Mouse (Mus musculus) bone marrow, adult 2 months (tissue): ENCODE data around the gene Pomt1. TPM values are rescaled to one million over a fixed set of nuclear protein-coding genes. Genes with fewer than 3 reads are reported as not detected.

Experiments used
- H3K27ac ChIP-seq: fragments of 200-500 bp; 2 replicates; pipeline ENCODE4 v1.5.1; 2012; ENCODE audit warnings: low read depth, mild to moderate bottlenecking, control low read depth, inconsistent platforms, low read length; ENCODE audit not compliant: control insufficient read depth, poor library complexity, insufficient read depth
- H3K4me1 ChIP-seq: fragments of 200-500 bp; 2 replicates; pipeline ENCODE4 v1.6.1; 2011; ENCODE audit warnings: low read length; ENCODE audit not compliant: control insufficient read depth, insufficient read depth
- H3K4me3 ChIP-seq: fragments of 200-500 bp; replicated peaks from 2 replicates; pipeline ENCODE3; 2011; ENCODE audit warnings: mild to moderate bottlenecking, low read depth, low read length, control low read depth; ENCODE audit not compliant: control insufficient read depth
- CTCF ChIP-seq: fragments of 200-500 bp; IDR thresholded peaks from 2 replicates; pipeline ENCODE4 v1.5.1; 2011; ENCODE audit warnings: low read length, control low read depth; ENCODE audit not compliant: control insufficient read depth, insufficient read depth
- POLR2A ChIP-seq: fragments of 200-500 bp; IDR thresholded peaks from 2 replicates; pipeline ENCODE4 v1.6.1; 2011; ENCODE audit warnings: low read depth, mild to moderate bottlenecking, control low read depth, low read length, borderline replicate concordance; ENCODE audit not compliant: control insufficient read depth
- WGBS: fragments of 180-500 bp; shearing (Covaris S2); methylation state at CpG from one replicate; pipeline ENCODE4 v1.1.7; 2018; 5-methylcytosine and 5-hydroxymethylcytosine counted together
- polyA plus RNA-seq: library from polyadenylated mRNA; stranded (reverse); fragments of >200 nt; gene quantifications from 2 replicates; pipeline ENCODE4 v1.2.4, GENCODE M21; 2011; ENCODE audit warnings: low replicate concordance; ENCODE audit not compliant: missing spikeins, insufficient read depth, insufficient read length

The Pomt1 gene
- polyA plus RNA-seq, 1 experiment = 16.2 TPM

DNA sequence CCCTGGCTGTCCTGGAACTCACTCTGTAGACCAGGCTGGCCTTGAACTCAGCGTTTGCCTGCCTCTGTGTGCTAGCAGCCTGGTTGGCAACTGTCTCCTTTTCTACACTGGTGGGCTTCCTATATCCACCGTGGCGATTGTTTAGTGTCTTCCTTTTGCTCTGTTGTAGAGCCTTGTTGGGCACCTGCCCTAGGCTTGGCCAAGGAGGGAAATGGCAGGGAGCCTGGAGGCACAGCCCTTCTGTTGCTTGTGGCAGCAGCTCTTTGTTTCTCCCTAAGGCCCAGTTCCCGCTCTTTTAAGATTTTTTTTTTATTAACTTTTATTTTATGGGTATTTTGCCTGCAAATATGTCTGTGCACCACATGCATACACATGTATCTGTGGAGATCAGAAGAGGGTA lies 36.4 kb upstream of the Pomt1 start:
- Histone ChIP-seq H3K4me1 (no peaks in the 10 kb centered on the region), H3K27ac (no peak overlapping the region), H3K4me3 (no peak overlapping the region)
- 87% methylated on average over 4 of the region's 4 CpGs for WGBS
- no peak for TF ChIP-seq POLR2A
- no peak for TF ChIP-seq CTCF

- H3K4me1 ChIP-seq = no peaks in the 10 kb centered on the region
- H3K27ac ChIP-seq = no peak overlapping the region
- WGBS = 96% methylated on average over 11 of the region's 11 CpGs
- TF ChIP-seq POLR2A (no peak), CTCF (no peak)
- H3K4me3 ChIP-seq = no peak overlapping the region
Measured at GRCm38 (mm10) chr2:32200712-32201111, 35.7 kb upstream of the Pomt1 start.

- WGBS = 88% methylated on average over 7 of the region's 7 CpGs
- Histone ChIP-seq H3K27ac (no peak overlapping the region), H3K4me3 (no peak overlapping the region), H3K4me1 (no peaks in the 10 kb centered on the region)
- TF ChIP-seq POLR2A (no peak), CTCF (no peak)
Measured at GRCm38 (mm10) chr2:32201527-32201926, 34.9 kb upstream of the Pomt1 start.

GRCm38 (mm10) chr2:32203853-32204252 lies 32.5 kb upstream of the Pomt1 start:
- TF ChIP-seq POLR2A (no peak), CTCF (no peak)
- Histone ChIP-seq H3K4me3 (no peak overlapping the region), H3K4me1 (no peaks in the 10 kb centered on the region), H3K27ac (no peak overlapping the region)
- 94% methylated on average over 13 of the region's 13 CpGs for WGBS

DNA sequence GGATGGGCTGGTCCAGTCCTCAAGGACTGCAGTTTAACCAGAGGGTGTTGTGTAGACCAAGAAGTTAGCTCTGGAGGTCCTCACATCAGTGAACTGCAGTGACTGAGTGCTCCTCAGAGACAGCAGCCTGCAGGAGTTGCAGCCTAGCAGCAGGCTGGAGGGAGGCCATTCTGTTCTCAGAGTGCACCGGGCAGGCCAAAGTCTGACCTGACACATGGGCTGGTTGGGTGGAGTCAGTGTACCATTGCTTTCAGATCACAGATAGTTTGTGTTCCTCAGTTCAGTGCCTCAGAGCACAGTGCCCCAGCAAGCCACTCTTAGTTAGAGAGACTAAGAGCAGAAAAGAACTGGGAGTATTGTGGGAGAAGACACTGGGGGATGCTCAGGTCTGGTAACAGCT lies 28.7 kb upstream of the Pomt1 start:
- Histone ChIP-seq H3K4me3 (no peak overlapping the region), H3K4me1 (no peaks in the 10 kb centered on the region), H3K27ac (no peak overlapping the region)
- no peak for TF ChIP-seq POLR2A
- TF ChIP-seq CTCF = no peak
- WGBS = 89% methylated on average over 1 of the region's 1 CpGs

GRCm38 (mm10) chr2:32211689-32212088 lies 24.7 kb upstream of the Pomt1 start:
- H3K27ac ChIP-seq = no peak overlapping the region
- H3K4me3 ChIP-seq = no peak overlapping the region
- 92% methylated on average over 8 of the region's 8 CpGs for WGBS
- no peaks in the 10 kb centered on the region for H3K4me1 ChIP-seq
- TF ChIP-seq POLR2A (no peak), CTCF (no peak)

DNA sequence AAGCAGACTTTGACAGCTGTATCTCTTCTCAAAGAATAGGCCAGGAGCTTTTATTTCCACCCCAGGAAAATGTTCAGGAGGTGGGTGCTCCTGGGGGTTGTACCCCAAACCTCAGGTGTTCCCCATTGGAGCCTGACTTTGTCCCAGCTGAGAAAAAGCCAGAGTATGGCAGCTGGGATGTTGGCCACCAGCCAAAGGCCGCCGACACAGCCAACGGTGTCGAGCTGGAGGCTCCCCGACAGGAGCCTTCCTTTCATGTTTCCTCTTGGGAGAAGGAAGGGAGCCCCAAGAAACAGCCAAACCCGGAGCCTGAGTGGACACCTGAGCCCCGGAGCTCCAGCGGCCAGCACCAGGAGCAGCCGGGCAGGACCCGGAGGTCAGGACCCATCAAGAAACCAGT lies 23.4 kb upstream of the Pomt1 start:
- 76% methylated on average over 10 of the region's 10 CpGs for WGBS
- Histone ChIP-seq H3K27ac (no peak overlapping the region), H3K4me1 (no peaks in the 10 kb centered on the region), H3K4me3 (no peak overlapping the region)
- TF ChIP-seq POLR2A = no peak
- TF ChIP-seq CTCF = no peak

GRCm38 (mm10) chr2:32215576-32215975 lies 20.8 kb upstream of the Pomt1 start:
- H3K4me3 ChIP-seq = no peak overlapping the region
- 96% methylated on average over 10 of the region's 10 CpGs for WGBS

DNA sequence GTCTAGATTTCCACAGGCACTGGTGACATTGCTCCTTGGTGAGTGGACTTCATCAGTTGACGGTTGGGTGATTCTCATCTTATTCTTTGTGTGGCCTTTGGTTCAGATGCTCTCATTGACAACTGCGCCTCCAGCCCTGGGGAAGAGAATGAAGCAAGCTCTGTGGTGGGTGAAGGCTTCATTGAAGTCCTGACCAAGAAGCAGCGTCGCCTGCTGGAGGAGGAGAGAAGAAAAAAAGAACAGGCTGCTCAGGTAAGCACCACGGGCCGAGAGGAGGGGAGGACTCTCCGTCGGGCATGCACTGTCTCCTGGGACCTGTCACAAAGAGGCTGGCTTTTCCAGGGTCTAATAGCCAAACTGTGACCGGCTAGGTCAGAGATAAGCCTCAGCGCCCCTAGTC lies 19.9 kb upstream of the Pomt1 start:
- no peak for TF ChIP-seq POLR2A
- TF ChIP-seq CTCF = no peak
- H3K4me1 ChIP-seq = no peaks in the 10 kb centered on the region
- no peak overlapping the region for H3K4me3 ChIP-seq
- 94% methylated on average over 10 of the region's 10 CpGs for WGBS
- no peak overlapping the region for H3K27ac ChIP-seq

More at GRCm38 (mm10) chr2:32215576-32215975, 20.8 kb upstream of the Pomt1 start:
- no peaks in the 10 kb centered on the region for H3K4me1 ChIP-seq
- no peak overlapping the region for H3K27ac ChIP-seq
- TF ChIP-seq CTCF (no peak), POLR2A (no peak)
